39 mouse cellular contexts compared by ENCODE assay signal in the genomic region with DNA sequence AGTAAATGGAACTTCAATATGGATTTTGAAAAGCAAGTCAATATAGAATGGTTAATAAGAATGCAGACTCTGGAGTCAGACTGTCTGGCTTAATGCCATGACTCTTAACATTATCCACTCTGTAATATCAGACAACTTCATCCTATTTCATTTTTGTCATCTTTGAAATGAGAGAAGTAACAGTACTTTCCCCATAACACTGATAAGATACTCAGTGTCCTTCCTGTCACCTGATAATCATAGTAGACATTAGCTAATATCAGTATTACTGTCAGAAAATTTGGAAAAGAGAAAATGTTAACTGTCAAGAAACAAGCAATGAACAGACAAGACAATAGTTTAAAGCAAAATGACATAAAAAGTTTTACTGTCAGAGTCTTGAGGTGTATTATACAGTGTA. TPM values are rescaled to one million over a fixed set of nuclear protein-coding genes. Genes with fewer than 3 reads are reported as not detected.
"Had no signal": no experiment of that assay in that cellular context is flagged by ENCODE, and none has a peak within 500 bp of the region (broad histone marks: within the 10 kb centered on the region; RNA-seq: fewer than 3 reads in every experiment).

No protein-coding gene starts in this region.

- H3K9me3 ChIP-seq: limb, embryonic 10.5 days; limb, embryonic 12.5 days; limb, embryonic 13.5 days; limb, embryonic 15.5 days; liver, embryonic 12.5 days; liver, embryonic 13.5 days; liver, embryonic 15.5 days; lung, embryonic 15.5 days; megakaryocyte, embryonic 14.5 days; midbrain, embryonic 10.5 days; midbrain, embryonic 12.5 days; midbrain, embryonic 13.5 days; midbrain, embryonic 15.5 days had no signal

- H3K27me3 ChIP-seq: limb, embryonic 12.5 days; limb, embryonic 13.5 days; limb, embryonic 15.5 days; liver, embryonic 12.5 days; liver, embryonic 13.5 days; liver, embryonic 15.5 days; lung, embryonic 15.5 days; megakaryocyte, embryonic 14.5 days; midbrain, embryonic 12.5 days; midbrain, embryonic 13.5 days; midbrain, embryonic 15.5 days had no signal

- H3K4me3 ChIP-seq: limb, embryonic 10.5 days; limb, embryonic 12.5 days; limb, embryonic 13.5 days; limb, embryonic 15.5 days; liver, embryonic 12.5 days; liver, embryonic 13.5 days; liver, embryonic 15.5 days; lung, embryonic 15.5 days; megakaryocyte, embryonic 14.5 days; midbrain, embryonic 10.5 days; midbrain, embryonic 12.5 days; midbrain, embryonic 13.5 days; midbrain, embryonic 15.5 days; myocyte had no signal

- DNase-seq: left cerebral cortex, postnatal 4 days; liver; liver, embryonic 13.5 days; liver, postnatal 0 days; lung, adult 18-20 months; lung, adult 2 months; lung, embryonic 14.5 days; lung, postnatal 10 days; lung, postnatal 14 days; lung, postnatal 36 days; lung, postnatal 4 days; midbrain, embryonic 14.5 days had no signal

- H3K9ac ChIP-seq: limb, embryonic 12.5 days; limb, embryonic 13.5 days; limb, embryonic 15.5 days; liver, embryonic 12.5 days; liver, embryonic 13.5 days; liver, embryonic 14.5 days; liver, embryonic 15.5 days; liver, postnatal 0 days; lung, embryonic 14.5 days; lung, embryonic 15.5 days; midbrain, embryonic 12.5 days; midbrain, embryonic 13.5 days; midbrain, embryonic 15.5 days had no signal

- H3K27ac ChIP-seq: limb, embryonic 10.5 days; limb, embryonic 12.5 days; limb, embryonic 13.5 days; limb, embryonic 15.5 days; liver, embryonic 12.5 days; liver, embryonic 13.5 days; liver, embryonic 14.5 days; liver, embryonic 15.5 days; lung, embryonic 15.5 days; macrophage; midbrain, embryonic 10.5 days; midbrain, embryonic 12.5 days; midbrain, embryonic 13.5 days; midbrain, embryonic 15.5 days had no signal

- H3K36me3 ChIP-seq: limb, embryonic 10.5 days; limb, embryonic 12.5 days; limb, embryonic 13.5 days; limb, embryonic 15.5 days; liver, embryonic 12.5 days; liver, embryonic 13.5 days; liver, embryonic 15.5 days; lung, embryonic 15.5 days; midbrain, embryonic 10.5 days; midbrain, embryonic 12.5 days; midbrain, embryonic 13.5 days; midbrain, embryonic 15.5 days had no signal

RNA-seq across cellular contexts. Expression of gene Nupl1, which starts 3.5 kb away (rescaled TPM):
- total RNA-seq: left cerebral cortex, postnatal 4 days; liver, adult 2 months; megakaryocyte progenitor cell, adult 5-6 weeks; megakaryocyte, adult 5-6 weeks; megakaryocyte-erythroid progenitor cell, adult 5-6 weeks; monocyte, adult 5-6 weeks had no signal
- polyA plus RNA-seq: limb, embryonic 10.5 days; limb, embryonic 11.5 days; limb, embryonic 12.5 days; limb, embryonic 13.5 days; limb, embryonic 14.5 days; limb, embryonic 15.5 days; liver, adult 2 months; liver, embryonic 11.5 days; liver, embryonic 12.5 days; liver, embryonic 13.5 days; liver, postnatal 0 days; lung, embryonic 14.5 days; lung, embryonic 16.5 days; lung, postnatal 0 days; macrophage; midbrain, embryonic 10.5 days; midbrain, embryonic 12.5 days; midbrain, embryonic 14.5 days; midbrain, postnatal 0 days; myocyte; neural tube, embryonic 11.5 days had no signal
